Mouse (Mus musculus) E14TG2a.4 (cell line): ENCODE results near the gene Sec62.

Experiments used
- H3K27me3 ChIP-seq: 2 replicates; pipeline ENCODE4 v1.6.1; 2014; ENCODE audit warnings: low read length, control low read depth; ENCODE audit not compliant: insufficient read depth
- H3K36me3 ChIP-seq: 2 replicates; pipeline ENCODE4 v1.6.1; 2014; ENCODE audit warnings: low read length, control low read depth; ENCODE audit not compliant: insufficient read depth
- H3K4me1 ChIP-seq: replicated peaks from 2 replicates; pipeline ENCODE4 v1.6.1; 2014; ENCODE audit warnings: low read depth, low read length, control low read depth
- H3K4me3 ChIP-seq: replicated peaks from 2 replicates; pipeline ENCODE4 v1.5.1; 2014; ENCODE audit warnings: mild to moderate bottlenecking, low read length
- H3K9me3 ChIP-seq: 2 replicates; pipeline ENCODE4 v1.6.1; 2014; ENCODE audit warnings: low read length, control low read depth
- CTCF ChIP-seq: conservative IDR thresholded peaks from 2 replicates; pipeline ENCODE4 v1.5.1; 2014; ENCODE audit warnings: low read length
- NANOG ChIP-seq: IDR thresholded peaks from 2 replicates; pipeline ENCODE4 v1.6.1; 2014; ENCODE audit warnings: borderline replicate concordance, low read length, mixed read lengths
- POU5F1 ChIP-seq: IDR thresholded peaks from 2 replicates; pipeline ENCODE4 v1.6.1; 2014; ENCODE audit warnings: low read length, borderline replicate concordance

Sec62 gene

DNA sequence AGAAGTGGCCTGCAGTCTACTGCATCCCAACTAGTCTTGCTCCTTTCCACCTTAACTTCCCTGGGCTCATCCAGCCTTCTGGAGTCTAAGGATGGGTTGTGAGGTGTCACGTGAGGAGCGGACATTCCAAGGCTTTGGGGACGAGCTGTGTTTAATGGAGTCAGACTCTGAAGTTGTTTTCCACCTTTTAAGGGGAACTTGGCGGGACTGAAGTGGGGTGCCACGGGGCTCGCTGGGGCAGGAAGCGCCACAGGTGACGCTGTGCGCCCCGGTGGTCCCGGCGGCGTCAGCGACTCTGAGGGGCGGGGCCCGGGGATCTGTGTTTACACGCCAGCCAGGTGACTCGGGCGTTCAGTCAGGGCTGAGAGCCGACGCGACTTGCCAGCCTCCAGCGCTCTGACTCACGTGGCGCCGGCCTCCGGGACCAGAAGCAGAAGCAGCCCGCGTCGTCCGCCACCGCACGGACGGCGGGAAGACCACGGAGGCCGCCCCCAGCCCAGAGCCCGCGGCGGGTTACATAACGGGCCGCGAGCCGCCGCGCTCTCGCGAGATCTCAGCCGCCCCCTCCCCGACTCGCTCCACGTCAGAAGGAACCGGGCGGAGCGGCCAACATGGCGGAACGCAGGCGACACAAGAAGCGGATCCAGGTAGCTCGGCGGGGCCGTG, at the start of gene Sec62:
Gene Sec62, plus strand, starts transcription at position 139 of the 666 bp plus-strand sequence.
- TF ChIP-seq POU5F1: no peak
- no peaks in the 10 kb centered on the region for H3K27me3 ChIP-seq
- peaks cover 25% of the 10 kb centered on the region for H3K4me1 ChIP-seq
- H3K9me3 ChIP-seq: peaks cover 18% of the 10 kb centered on the region
- no peaks in the 10 kb centered on the region for H3K36me3 ChIP-seq
- peak within 1 kb of the TSS; percentile 94 for H3K4me3 ChIP-seq

DNA sequence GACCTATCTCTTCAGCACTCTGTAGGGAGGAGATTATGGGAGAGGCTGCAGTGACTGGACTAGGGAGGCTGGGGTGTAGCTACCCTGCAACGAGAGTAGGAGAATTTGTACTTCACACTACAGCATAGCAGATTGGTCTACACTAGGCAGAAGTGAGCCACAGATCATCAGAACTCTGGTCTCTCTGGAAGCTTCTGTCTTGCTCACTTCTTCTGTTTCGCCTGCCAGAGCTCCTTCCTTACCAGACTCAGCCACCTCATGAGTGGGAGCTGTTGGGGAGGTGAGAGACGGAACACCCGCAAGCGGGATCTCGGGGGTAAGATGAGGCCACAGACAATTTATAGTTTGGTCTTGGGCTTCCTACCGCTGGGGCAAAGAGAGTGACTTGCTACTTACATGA, 49.8 kb upstream of the Sec62 start:
- Histone ChIP-seq H3K4me3 (no peak overlapping the region), H3K36me3 (no peaks in the 10 kb centered on the region), H3K27me3 (no peaks in the 10 kb centered on the region), H3K4me1 (no peaks in the 10 kb centered on the region), H3K9me3 (peaks cover 5% of the 10 kb centered on the region; the same call in 1 of the 2 replicates)
- TF ChIP-seq POU5F1: no peak
- no peak for TF ChIP-seq CTCF
- no peak for TF ChIP-seq NANOG

- TF ChIP-seq NANOG: no peak
- no peak for TF ChIP-seq CTCF
- no peak for TF ChIP-seq POU5F1
- no peaks in the 10 kb centered on the region for H3K36me3 ChIP-seq
- H3K4me1 ChIP-seq: no peaks in the 10 kb centered on the region
- H3K4me3 ChIP-seq: no peak within 1 kb of the TSS
- H3K9me3 ChIP-seq: peaks cover 5% of the 10 kb centered on the region; the same call in 1 of the 2 replicates
- no peaks in the 10 kb centered on the region for H3K27me3 ChIP-seq
Observed at GRCm38 (mm10) chr3:30746006-30746405, 46.7 kb upstream of the Sec62 start, which contains the start of gene Samd7. Gene Samd7 (plus strand): TSS chr3:30746293.

GRCm38 (mm10) chr3:30748316-30748715, 44.4 kb upstream of the Sec62 start:
- H3K4me1 ChIP-seq: no peaks in the 10 kb centered on the region
- no peak overlapping the region for H3K4me3 ChIP-seq
- peaks cover 5% of the 10 kb centered on the region; the same call in 1 of the 2 replicates for H3K9me3 ChIP-seq
- TF ChIP-seq POU5F1: no peak
- TF ChIP-seq NANOG: no peak
- TF ChIP-seq CTCF: no peak
- H3K27me3 ChIP-seq: no peaks in the 10 kb centered on the region
- no peaks in the 10 kb centered on the region for H3K36me3 ChIP-seq

DNA sequence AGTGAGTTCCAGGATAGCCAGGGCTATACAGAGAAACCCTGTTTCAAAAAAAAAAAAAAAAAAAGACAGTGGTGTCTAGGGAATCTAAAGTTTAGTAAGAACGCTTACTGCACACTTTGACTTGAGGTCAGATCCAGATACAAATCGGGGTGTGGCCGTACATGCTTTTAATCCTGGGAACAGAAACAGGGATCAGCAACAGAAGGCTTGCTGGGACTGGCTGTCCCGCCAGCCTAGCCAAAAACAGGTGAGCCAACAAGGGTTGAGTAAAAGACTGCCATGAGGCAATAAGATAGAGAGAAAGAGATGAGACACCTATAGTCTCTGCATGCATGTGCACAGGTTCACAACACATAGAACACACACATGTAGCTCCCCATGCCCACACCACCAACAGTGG, 38.0 kb upstream of the Sec62 start:
- TF ChIP-seq POU5F1: no peak
- no peak for TF ChIP-seq NANOG
- TF ChIP-seq CTCF: no peak
- H3K27me3 ChIP-seq: no peaks in the 10 kb centered on the region
- H3K4me3 ChIP-seq: no peak overlapping the region
- no peaks in the 10 kb centered on the region for H3K9me3 ChIP-seq
- peaks cover 6% of the 10 kb centered on the region for H3K4me1 ChIP-seq
- H3K36me3 ChIP-seq: no peaks in the 10 kb centered on the region

- Histone ChIP-seq H3K27me3 (no peaks in the 10 kb centered on the region), H3K4me1 (peaks cover 10% of the 10 kb centered on the region), H3K4me3 (no peak overlapping the region), H3K36me3 (no peaks in the 10 kb centered on the region), H3K9me3 (no peaks in the 10 kb centered on the region)
- TF ChIP-seq NANOG (no peak), CTCF (no peak), POU5F1 (no peak)
Observed at GRCm38 (mm10) chr3:30764877-30765276, 27.8 kb upstream of the Sec62 start.

DNA sequence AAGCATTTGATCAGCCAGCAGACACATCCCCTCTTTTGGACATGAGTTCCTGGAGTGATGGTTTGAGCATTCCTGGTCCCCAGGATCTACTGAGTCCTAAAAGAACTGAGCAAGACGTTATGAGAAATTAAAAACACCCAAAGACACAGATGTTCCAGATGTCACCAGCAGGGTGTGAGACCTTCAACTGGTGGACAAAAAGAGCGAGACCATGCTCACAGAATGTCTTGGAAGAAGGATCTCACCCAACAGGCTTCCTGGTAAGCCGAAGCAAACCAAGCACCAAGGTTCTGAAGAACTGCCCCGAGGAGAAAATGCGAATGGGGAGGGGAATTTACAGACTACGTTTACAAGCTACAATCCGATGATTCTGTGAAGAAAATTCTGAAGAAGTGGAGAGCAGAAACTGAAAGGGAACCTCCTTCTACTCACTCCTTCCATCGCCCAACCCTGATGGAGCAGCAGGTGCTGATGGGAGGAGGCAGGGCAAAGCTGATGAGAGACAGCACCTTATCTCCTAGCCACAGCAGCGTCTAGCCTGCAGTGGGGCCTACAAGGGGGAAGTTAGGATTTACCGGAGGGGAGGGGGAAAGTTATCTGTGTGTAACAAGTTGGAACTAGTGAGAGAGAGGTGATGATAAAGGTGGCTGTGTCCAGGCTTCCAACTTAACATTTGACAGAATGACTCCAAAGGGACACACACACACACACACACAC, 27.2 kb upstream of the Sec62 start:
- Histone ChIP-seq H3K4me3 (no peak overlapping the region), H3K9me3 (no peaks in the 10 kb centered on the region), H3K27me3 (no peaks in the 10 kb centered on the region), H3K4me1 (peaks cover 10% of the 10 kb centered on the region), H3K36me3 (no peaks in the 10 kb centered on the region)
- TF ChIP-seq CTCF: no peak
- no peak for TF ChIP-seq NANOG
- no peak for TF ChIP-seq POU5F1

DNA sequence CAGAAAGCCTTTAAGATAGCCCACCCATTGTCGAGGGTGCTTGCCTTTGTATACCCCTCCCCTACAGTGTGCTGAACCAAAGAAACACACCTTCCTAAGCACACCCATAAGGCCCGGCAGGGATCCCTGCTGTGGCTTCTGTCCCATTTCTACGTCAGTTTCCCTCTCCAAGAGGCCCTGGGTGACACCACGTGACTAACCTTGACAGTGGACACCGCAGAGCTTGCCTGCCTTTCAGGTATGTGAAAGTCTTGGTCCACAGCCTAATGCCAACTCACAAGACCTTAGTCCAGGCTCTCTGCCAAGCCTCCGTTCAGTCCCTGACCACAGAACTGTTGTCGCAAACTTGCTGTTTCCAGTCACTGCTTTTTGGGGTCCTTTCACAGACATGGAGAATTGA, 26.5 kb upstream of the Sec62 start:
- no peaks in the 10 kb centered on the region for H3K9me3 ChIP-seq
- no peak for TF ChIP-seq NANOG
- H3K4me1 ChIP-seq: peaks cover 10% of the 10 kb centered on the region
- H3K27me3 ChIP-seq: no peaks in the 10 kb centered on the region
- H3K4me3 ChIP-seq: no peak overlapping the region
- H3K36me3 ChIP-seq: no peaks in the 10 kb centered on the region

DNA sequence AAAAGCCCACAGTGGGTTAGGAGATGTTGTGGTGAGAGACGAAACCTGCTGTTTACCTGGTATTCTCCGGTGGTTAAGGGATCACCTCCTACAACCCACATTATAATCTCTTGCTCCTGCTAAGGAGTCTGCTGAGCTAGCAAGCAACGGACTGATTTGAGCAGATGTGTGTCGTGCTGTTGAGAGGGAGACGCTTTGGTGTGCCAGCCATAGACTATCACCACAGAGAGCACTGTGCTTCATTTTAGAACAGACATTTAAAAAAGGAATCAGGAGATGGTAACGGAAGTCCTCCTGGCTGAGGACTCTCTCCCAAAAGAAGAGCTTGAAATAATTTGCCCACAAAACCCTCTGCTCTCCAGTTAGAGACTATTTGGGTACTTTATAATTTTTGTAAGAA, 25.4 kb upstream of the Sec62 start:
- TF ChIP-seq CTCF (no peak), NANOG (no peak), POU5F1 (no peak)
- Histone ChIP-seq H3K27me3 (no peaks in the 10 kb centered on the region), H3K36me3 (no peaks in the 10 kb centered on the region), H3K9me3 (no peaks in the 10 kb centered on the region), H3K4me1 (peaks cover 2% of the 10 kb centered on the region; the same call in 1 of the 2 replicates), H3K4me3 (no peak overlapping the region)
